Mouse (Mus musculus) midbrain, embryonic 12.5 days (tissue): ENCODE results near the gene Homer2. TPM values are rescaled to one million over a fixed set of nuclear protein-coding genes. Genes with fewer than 3 reads are reported as not detected.

Experiments used
- ATAC-seq: fragments of 200-750 bp; cut with Nextera tagmentation; 2 replicates; pipeline ENCODE4 v1.8.0; 2017; ENCODE audit warnings: low read depth, moderate TSS enrichment, moderate library complexity; ENCODE audit not compliant: low FRiP score
- H3K27ac ChIP-seq: fragments of 300-500 bp; sonication (generic); replicated peaks from 2 replicates; pipeline ENCODE4 v1.5.1; 2016; ENCODE audit warnings: mild to moderate bottlenecking
- H3K27me3 ChIP-seq: fragments of 300-500 bp; sonication (generic); 2 replicates; pipeline ENCODE4 v1.6.1; 2016; ENCODE audit warnings: mild to moderate bottlenecking
- H3K36me3 ChIP-seq: fragments of 300-500 bp; sonication (generic); 2 replicates; pipeline ENCODE4 v1.6.1; 2016
- H3K4me1 ChIP-seq: fragments of 300-500 bp; sonication (generic); 2 replicates; pipeline ENCODE4 v1.6.1; 2016
- H3K4me2 ChIP-seq: fragments of 300-500 bp; sonication (generic); replicated peaks from 2 replicates; pipeline ENCODE4 v1.6.1; 2016; ENCODE audit warnings: mild to moderate bottlenecking, moderate library complexity
- H3K4me3 ChIP-seq: fragments of 300-500 bp; sonication (generic); 2 replicates; pipeline ENCODE4 v1.5.1; 2016; ENCODE audit warnings: mild to moderate bottlenecking
- H3K9ac ChIP-seq: fragments of 300-500 bp; sonication (generic); replicated peaks from 2 replicates; pipeline ENCODE4 v1.6.1; 2016; ENCODE audit warnings: mild to moderate bottlenecking, moderate library complexity
- H3K9me3 ChIP-seq: fragments of 300-500 bp; sonication (generic); 2 replicates; pipeline ENCODE4 v1.6.1; 2016; ENCODE audit warnings: mild to moderate bottlenecking
- WGBS: fragments of 180-500 bp; shearing (Covaris S2); methylation state at CpG from one replicate; pipeline ENCODE4 v1.1.7; 2016; 5-methylcytosine and 5-hydroxymethylcytosine counted together
- polyA plus RNA-seq: library from polyadenylated mRNA; unstranded; fragments of >200 nt; fragmentation: Nextera tagmentation; extraction: Ambion mirVana; gene quantifications from 2 replicates; pipeline ENCODE4 v1.2.1, GENCODE M21; 2016

Gene Homer2
- polyA plus RNA-seq, 1 experiment from 2014 or later: 20.7 TPM

GRCm38 (mm10) chr7:81641101-81641500 lies 66.2 kb downstream of the Homer2 start:
- Histone ChIP-seq H3K36me3 (no peaks in the 10 kb centered on the region), H3K9me3 (no peaks in the 10 kb centered on the region), H3K4me3 (no peak overlapping the region), H3K27me3 (no peaks in the 10 kb centered on the region), H3K27ac (no peak overlapping the region), H3K9ac (no peak overlapping the region), H3K4me2 (no peak overlapping the region), H3K4me1 (no peaks in the 10 kb centered on the region)
- ATAC-seq: no peak
- WGBS: 85% methylated on average over 6 of the region's 6 CpGs

DNA sequence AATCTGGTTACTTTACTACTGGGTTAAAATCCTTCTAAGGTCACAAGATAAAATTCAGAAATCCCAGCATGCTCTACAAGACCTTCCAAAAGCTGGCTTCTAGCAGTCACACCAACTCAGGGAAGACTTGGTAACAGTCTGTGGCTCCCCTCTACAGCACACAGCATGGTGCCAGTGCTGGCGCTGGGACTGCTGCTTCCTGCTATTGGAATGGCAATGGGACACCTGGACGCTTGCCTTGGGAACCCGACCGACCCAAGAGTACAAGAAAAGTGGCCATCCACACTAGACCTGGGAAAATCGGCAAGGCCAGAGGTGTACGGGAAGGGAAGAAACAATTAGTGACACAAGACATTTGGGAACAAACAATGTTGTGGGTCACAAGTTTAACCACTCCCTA lies 74.7 kb downstream of the Homer2 start:
- no peak overlapping the region for H3K27ac ChIP-seq
- H3K4me2 ChIP-seq: no peak overlapping the region
- no peak for ATAC-seq
- WGBS: 71% methylated on average over 6 of the region's 6 CpGs
- no peak overlapping the region for H3K9ac ChIP-seq
- no peaks in the 10 kb centered on the region for H3K4me1 ChIP-seq
- H3K36me3 ChIP-seq: no peaks in the 10 kb centered on the region; the same call in 1 of the 2 replicates
- no peaks in the 10 kb centered on the region for H3K27me3 ChIP-seq
- H3K4me3 ChIP-seq: no peak overlapping the region
- no peaks in the 10 kb centered on the region for H3K9me3 ChIP-seq

DNA sequence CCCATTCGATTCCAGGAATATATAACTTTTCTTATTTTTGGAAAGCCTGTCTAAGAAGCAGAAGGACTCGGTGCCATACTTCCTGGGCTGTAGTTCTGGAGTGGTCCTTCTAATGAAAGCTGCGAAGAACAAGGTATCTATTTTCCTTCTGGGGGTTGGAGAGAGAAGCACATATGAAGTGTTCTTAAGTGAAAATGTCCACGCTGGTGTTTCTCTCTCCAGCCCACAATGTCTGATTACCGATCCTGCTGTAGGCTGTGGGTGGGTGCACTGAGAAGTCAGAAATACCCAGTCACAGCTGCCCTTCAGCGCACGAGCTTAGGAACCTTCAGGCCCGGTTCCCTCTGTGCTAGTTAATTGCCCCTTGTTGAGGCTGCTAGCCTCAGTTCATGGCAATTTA lies 76.1 kb downstream of the Homer2 start:
- H3K4me1 ChIP-seq: no peaks in the 10 kb centered on the region
- no peak overlapping the region for H3K4me3 ChIP-seq
- H3K4me2 ChIP-seq: no peak overlapping the region
- WGBS: 94% methylated on average over 8 of the region's 8 CpGs
- H3K9ac ChIP-seq: no peak overlapping the region
- H3K27me3 ChIP-seq: no peaks in the 10 kb centered on the region
- H3K27ac ChIP-seq: no peak overlapping the region
- no peak for ATAC-seq
- H3K9me3 ChIP-seq: 0 out of 2 replicates have a peak, but pooled peaks cover 2% of the 10 kb centered on the region
- no peaks in the 10 kb centered on the region; the same call in 1 of the 2 replicates for H3K36me3 ChIP-seq

GRCm38 (mm10) chr7:81626460-81626859 lies 80.9 kb downstream of the Homer2 start:
- 88% methylated on average over 2 of the region's 2 CpGs for WGBS
- Histone ChIP-seq H3K9me3 (0 out of 2 replicates have a peak, but pooled peaks cover 6% of the 10 kb centered on the region), H3K36me3 (no peaks in the 10 kb centered on the region; the same call in 1 of the 2 replicates)

DNA sequence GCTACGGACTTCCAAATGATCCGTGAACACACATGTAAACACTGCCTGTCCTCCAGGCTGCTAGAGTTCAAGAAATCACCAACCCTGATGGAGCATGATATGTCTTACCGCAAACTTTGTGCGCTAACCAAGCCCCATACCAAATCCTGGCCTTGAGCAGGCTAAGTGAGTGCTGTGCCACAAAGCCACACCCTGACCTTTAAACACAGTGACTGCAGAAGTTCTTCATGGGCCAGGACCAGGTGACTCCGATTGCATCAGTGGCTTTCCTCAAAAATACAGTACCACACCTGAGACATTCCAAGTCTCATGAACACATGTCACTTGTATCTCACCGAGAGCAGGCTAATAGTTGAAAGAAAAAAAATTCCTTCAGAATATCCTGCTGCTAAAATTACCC lies 83.6 kb downstream of the Homer2 start:
- no peak overlapping the region for H3K4me3 ChIP-seq
- H3K27ac ChIP-seq: no peak overlapping the region
- H3K9me3 ChIP-seq: 0 out of 2 replicates have a peak, but pooled peaks cover 6% of the 10 kb centered on the region
- H3K9ac ChIP-seq: no peak overlapping the region
- no peaks in the 10 kb centered on the region for H3K36me3 ChIP-seq
- no peak overlapping the region for H3K4me2 ChIP-seq
- no peaks in the 10 kb centered on the region for H3K4me1 ChIP-seq
- H3K27me3 ChIP-seq: no peaks in the 10 kb centered on the region
- WGBS: 93% methylated on average over 6 of the region's 6 CpGs
- no peak for ATAC-seq

More at GRCm38 (mm10) chr7:81626460-81626859, 80.9 kb downstream of the Homer2 start:
- no peak overlapping the region for H3K4me2 ChIP-seq
- H3K4me3 ChIP-seq: no peak overlapping the region
- H3K27me3 ChIP-seq: no peaks in the 10 kb centered on the region
- no peaks in the 10 kb centered on the region for H3K4me1 ChIP-seq
- H3K9ac ChIP-seq: no peak overlapping the region
- H3K27ac ChIP-seq: no peak overlapping the region
- ATAC-seq: no peak

DNA sequence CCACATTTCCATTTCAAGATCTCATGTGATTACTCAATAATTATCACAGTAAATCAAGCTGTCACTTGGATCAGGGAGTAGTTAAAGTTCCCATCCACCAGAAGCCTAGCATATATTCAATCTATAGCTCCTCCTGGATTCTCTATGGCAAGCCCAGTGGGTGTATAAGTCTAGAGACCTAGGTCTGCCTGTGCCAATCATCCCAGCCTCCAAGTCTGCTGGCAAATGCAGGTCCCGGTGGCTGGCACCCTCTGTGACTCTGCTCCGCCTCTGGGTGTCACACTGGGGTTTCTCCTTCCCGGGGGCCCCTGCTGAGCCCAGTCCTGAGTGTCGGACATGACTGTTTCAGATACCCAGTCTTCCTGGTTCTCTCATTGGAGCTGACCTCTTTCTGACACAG lies 84.5 kb downstream of the Homer2 start:
- no peak overlapping the region for H3K9ac ChIP-seq
- no peak overlapping the region for H3K4me3 ChIP-seq
- 0 out of 2 replicates have a peak, but pooled peaks cover 6% of the 10 kb centered on the region for H3K9me3 ChIP-seq
- WGBS: 78% methylated on average over 4 of the region's 4 CpGs
- H3K4me2 ChIP-seq: no peak overlapping the region
- H3K27ac ChIP-seq: no peak overlapping the region
- no peaks in the 10 kb centered on the region for H3K4me1 ChIP-seq
- no peaks in the 10 kb centered on the region for H3K36me3 ChIP-seq
- no peak for ATAC-seq
- no peaks in the 10 kb centered on the region for H3K27me3 ChIP-seq

DNA sequence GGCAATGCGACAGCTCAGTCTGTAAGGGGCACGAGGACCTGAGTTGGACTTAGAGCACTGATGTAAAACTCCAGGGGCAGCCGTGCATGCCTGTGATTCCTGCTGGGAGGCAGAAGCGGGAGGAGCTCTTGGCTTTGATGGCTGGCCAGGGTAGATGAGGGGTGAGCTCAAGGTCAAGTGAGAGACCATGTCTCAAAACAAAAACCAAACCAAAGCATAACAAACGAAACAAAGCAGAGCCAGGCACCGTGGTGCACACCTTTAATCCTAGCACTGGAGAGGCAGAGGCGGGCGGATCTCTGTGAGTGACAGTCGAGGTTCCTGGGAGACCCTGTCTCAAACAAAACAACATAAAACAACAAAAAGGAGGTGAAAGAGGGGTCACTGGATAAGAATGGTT lies 92.3 kb downstream of the Homer2 start:
- H3K4me1 ChIP-seq: no peaks in the 10 kb centered on the region
- no peak overlapping the region for H3K9ac ChIP-seq
- no peaks in the 10 kb centered on the region for H3K27me3 ChIP-seq
- no peak for ATAC-seq
- no peaks in the 10 kb centered on the region for H3K36me3 ChIP-seq
- H3K27ac ChIP-seq: no peak overlapping the region
- 68% methylated on average over 9 of the region's 9 CpGs for WGBS
- H3K4me3 ChIP-seq: no peak overlapping the region
- H3K4me2 ChIP-seq: no peak overlapping the region
- H3K9me3 ChIP-seq: no peaks in the 10 kb centered on the region

DNA sequence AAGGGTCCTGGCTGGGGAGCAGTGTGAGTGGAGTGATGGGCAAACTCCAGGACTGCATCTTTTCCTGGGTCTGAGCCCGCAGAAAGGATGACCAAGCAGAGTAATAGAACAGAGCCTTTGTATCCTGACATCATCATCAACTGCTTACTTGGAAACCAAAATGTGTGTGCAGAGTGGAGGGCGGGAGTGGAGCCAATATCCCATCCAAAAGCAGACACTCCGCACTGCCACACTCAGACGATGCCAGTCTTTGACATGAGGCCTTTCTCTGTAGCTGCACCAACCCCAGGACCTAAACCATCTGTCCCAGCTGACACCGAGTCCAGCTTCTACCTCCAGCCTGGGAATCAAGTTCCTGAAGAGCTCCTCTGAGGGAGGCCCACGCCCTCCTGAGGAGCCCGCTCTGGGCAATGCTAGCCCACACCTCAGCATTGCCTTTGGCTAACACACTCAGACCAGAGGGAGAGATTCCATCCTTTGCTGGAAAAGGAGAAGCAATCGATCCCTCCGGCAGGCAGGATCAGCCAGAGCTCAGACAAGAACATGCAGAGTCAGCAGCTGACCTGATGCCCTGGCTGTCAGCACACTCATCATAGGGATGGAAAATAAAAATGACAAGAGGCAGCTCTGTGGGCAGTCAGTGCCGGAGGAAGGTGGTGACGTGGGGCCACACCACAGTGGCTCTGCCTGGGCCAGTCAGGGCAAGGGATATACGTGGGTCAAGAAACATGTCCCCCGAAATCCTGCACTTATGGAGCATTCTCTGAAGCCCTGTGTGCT lies 94.3 kb downstream of the Homer2 start:
- 89% methylated on average over 13 of the region's 13 CpGs for WGBS
- Histone ChIP-seq H3K4me3 (no peak overlapping the region), H3K36me3 (no peaks in the 10 kb centered on the region), H3K9me3 (no peaks in the 10 kb centered on the region), H3K27ac (no peak overlapping the region), H3K4me2 (no peak overlapping the region), H3K27me3 (no peaks in the 10 kb centered on the region), H3K4me1 (no peaks in the 10 kb centered on the region), H3K9ac (no peak overlapping the region)
- ATAC-seq: no peak

DNA sequence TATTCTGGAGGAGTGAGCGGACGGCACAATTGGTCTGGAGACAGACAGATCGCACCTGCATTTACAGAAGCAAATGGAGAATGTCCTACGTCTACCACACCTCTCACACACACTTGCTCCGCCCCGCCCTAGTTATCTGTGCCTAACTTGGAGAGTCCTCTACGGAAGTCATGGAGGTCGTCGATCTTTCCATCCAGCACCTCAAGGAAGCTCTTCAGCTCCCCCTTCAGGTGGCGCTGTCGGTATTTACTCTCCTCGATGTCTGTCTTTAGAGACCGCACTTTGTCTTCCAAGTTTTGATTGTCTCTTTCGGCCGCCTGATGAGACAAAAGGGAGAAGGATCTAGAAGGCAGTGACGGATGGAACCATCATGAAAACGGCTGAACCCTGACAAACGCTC lies 97.2 kb downstream of the Homer2 start:
- 69% methylated on average over 18 of the region's 18 CpGs for WGBS
- H3K4me1 ChIP-seq: no peaks in the 10 kb centered on the region
- ATAC-seq: no peak
- H3K36me3 ChIP-seq: no peaks in the 10 kb centered on the region
- H3K27ac ChIP-seq: no peak overlapping the region
- H3K27me3 ChIP-seq: no peaks in the 10 kb centered on the region
- no peak overlapping the region for H3K4me3 ChIP-seq
- no peak overlapping the region for H3K9ac ChIP-seq
- H3K9me3 ChIP-seq: no peaks in the 10 kb centered on the region
- no peak overlapping the region for H3K4me2 ChIP-seq

GRCm38 (mm10) chr7:81606452-81606851 lies 100.9 kb downstream of the Homer2 start:
- H3K9me3 ChIP-seq: no peaks in the 10 kb centered on the region
- no peaks in the 10 kb centered on the region for H3K36me3 ChIP-seq
- H3K27ac ChIP-seq: no peak overlapping the region
- H3K27me3 ChIP-seq: no peaks in the 10 kb centered on the region
- H3K9ac ChIP-seq: no peak overlapping the region
- H3K4me3 ChIP-seq: no peak overlapping the region
- no peaks in the 10 kb centered on the region for H3K4me1 ChIP-seq
- no peak for ATAC-seq
- WGBS: 65% methylated on average over 5 of the region's 5 CpGs
- no peak overlapping the region for H3K4me2 ChIP-seq

- Histone ChIP-seq H3K4me3 (no peak overlapping the region), H3K4me1 (no peaks in the 10 kb centered on the region), H3K4me2 (no peak overlapping the region), H3K9ac (no peak overlapping the region), H3K9me3 (no peaks in the 10 kb centered on the region), H3K27me3 (no peaks in the 10 kb centered on the region), H3K27ac (no peak overlapping the region), H3K36me3 (no peaks in the 10 kb centered on the region)
- no peak for ATAC-seq
- WGBS: 70% methylated on average over 4 of the region's 4 CpGs
These were observed 101.8 kb downstream of the Homer2 start for GRCm38 (mm10) chr7:81605489-81605888.

DNA sequence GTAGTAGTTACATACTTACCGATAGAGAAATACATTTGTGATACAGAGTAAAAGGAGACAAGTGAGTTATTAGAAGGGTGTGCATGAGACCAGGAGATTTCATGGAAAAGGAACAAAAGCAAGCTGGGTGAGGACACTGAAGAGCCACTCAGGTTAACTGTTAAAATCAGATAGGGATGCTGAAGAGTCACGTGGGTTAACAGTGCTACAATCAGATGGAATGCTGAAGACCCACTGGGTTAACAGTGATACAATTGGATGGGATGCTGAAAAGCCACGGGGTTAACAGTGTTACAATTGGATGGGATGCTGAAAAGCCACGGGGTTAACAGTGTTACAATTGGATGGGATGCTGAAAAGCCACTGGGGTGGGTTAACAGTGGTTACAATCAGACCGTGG lies 102.3 kb downstream of the Homer2 start:
- WGBS: 81% methylated on average over 5 of the region's 5 CpGs
- no peak for ATAC-seq

More for the DNA sequence above, 102.3 kb downstream of the Homer2 start:
- H3K36me3 ChIP-seq: no peaks in the 10 kb centered on the region
- H3K4me2 ChIP-seq: no peak overlapping the region
- no peaks in the 10 kb centered on the region for H3K9me3 ChIP-seq
- H3K27ac ChIP-seq: no peak overlapping the region
- H3K9ac ChIP-seq: no peak overlapping the region
- no peak overlapping the region for H3K4me3 ChIP-seq
- H3K4me1 ChIP-seq: no peaks in the 10 kb centered on the region
- no peaks in the 10 kb centered on the region for H3K27me3 ChIP-seq
